Mouse (Mus musculus) spleen, adult 2 months (tissue): ENCODE data around the gene Wnt5b. TPM values are rescaled to one million over a fixed set of nuclear protein-coding genes. Genes with fewer than 3 reads are reported as not detected.

Experiments
- DNase-seq, 2 experiments: peaks; one replicate each; pipeline versions ENCODE4 v3.0.0 to v3.0.0-alpha.2; 2012 to 2021; ENCODE audit warnings: low spot score in 2 of 2, low read depth in 1 of 2
- H3K27ac ChIP-seq: fragments of 200-500 bp; 2 replicates; pipeline ENCODE4 v1.5.1; 2012; ENCODE audit warnings: low read length, inconsistent platforms; ENCODE audit not compliant: insufficient read depth
- H3K27me3 ChIP-seq: fragments of 200-500 bp; 2 replicates; pipeline ENCODE4 v1.6.1; 2012; ENCODE audit warnings: mild to moderate bottlenecking, moderate library complexity, low read length, inconsistent platforms; ENCODE audit not compliant: control insufficient read depth, insufficient read depth
- H3K36me3 ChIP-seq: fragments of 200-500 bp; 2 replicates; pipeline ENCODE4 v1.6.1; 2012; ENCODE audit warnings: mild to moderate bottlenecking, low read length, inconsistent platforms; ENCODE audit not compliant: control insufficient read depth, insufficient read depth
- H3K4me1 ChIP-seq: fragments of 200-500 bp; 2 replicates; pipeline ENCODE4 v1.6.1; 2011; ENCODE audit warnings: inconsistent platforms; ENCODE audit not compliant: control insufficient read depth, insufficient read depth, insufficient read length
- H3K4me3 ChIP-seq: fragments of 200-500 bp; 2 replicates; pipeline ENCODE4 v1.5.1; 2011; ENCODE audit warnings: mild to moderate bottlenecking, inconsistent platforms; ENCODE audit not compliant: insufficient read depth, insufficient read length; ENCODE audit errors: extremely low read depth
- CTCF ChIP-seq: fragments of 200-500 bp; IDR thresholded peaks from 2 replicates; pipeline ENCODE4 v1.5.1; 2011; ENCODE audit warnings: mild to moderate bottlenecking, inconsistent platforms; ENCODE audit not compliant: insufficient read depth, insufficient read length, insufficient replicate concordance; ENCODE audit errors: extremely low read depth
- POLR2A ChIP-seq: fragments of 200-500 bp; IDR thresholded peaks from 2 replicates; pipeline ENCODE4 v1.6.1; 2011; ENCODE audit warnings: low read depth, low read length, inconsistent platforms
- WGBS: fragments of 180-500 bp; shearing (Covaris S2); methylation state at CpG from one replicate; pipeline ENCODE4 v1.1.7; 2018; 5-methylcytosine and 5-hydroxymethylcytosine counted together
- polyA plus RNA-seq: library from polyadenylated mRNA; depleted of rRNA; stranded (reverse); fragments of >200 nt; gene quantifications from 2 replicates; pipeline ENCODE4 v1.2.3, GENCODE M21; 2012; rRNA removed

Gene Wnt5b
- polyA plus RNA-seq, 1 experiment: 1.3 TPM

GRCm38 (mm10) chr6:119388650-119389012, 155.5 kb downstream of the Wnt5b start:
- TF ChIP-seq POLR2A (peak; percentile 63), CTCF (no peak)
- peak; percentile 92 to 97 for DNase-seq
- peak overlapping the region; percentile 69 for H3K4me3 ChIP-seq
- under 1% methylated on average over 44 of the region's 53 CpGs for WGBS
- H3K36me3 ChIP-seq: no peaks in the 10 kb centered on the region
- peaks cover 3% of the 10 kb centered on the region; the same call in 1 of the 2 replicates for H3K4me1 ChIP-seq
- H3K27ac ChIP-seq: peak overlapping the region; percentile 70
- no peaks in the 10 kb centered on the region for H3K27me3 ChIP-seq

- DNase-seq: peak in 1 of 2 experiments; percentile 18
- 2% methylated on average over 60 of the region's 76 CpGs for WGBS
Measured at GRCm38 (mm10) chr6:119387801-119388649, 156.1 kb downstream of the Wnt5b start.

GRCm38 (mm10) chr6:119386821-119387220, 157.3 kb downstream of the Wnt5b start:
- DNase-seq: no peak
- Histone ChIP-seq H3K27me3 (no peaks in the 10 kb centered on the region), H3K4me3 (no peak overlapping the region; the same call in 1 of the 2 replicates), H3K4me1 (peaks cover 3% of the 10 kb centered on the region; the same call in 1 of the 2 replicates), H3K27ac (no peak overlapping the region), H3K36me3 (no peaks in the 10 kb centered on the region)
- 64% methylated on average over 1 of the region's 1 CpGs for WGBS
- TF ChIP-seq POLR2A (no peak), CTCF (no peak)

More at GRCm38 (mm10) chr6:119387801-119388649, 156.1 kb downstream of the Wnt5b start:
- Histone ChIP-seq H3K4me1 (peaks cover 3% of the 10 kb centered on the region; the same call in 1 of the 2 replicates), H3K27ac (peak overlapping the region; percentile 67), H3K36me3 (no peaks in the 10 kb centered on the region), H3K4me3 (peak overlapping the region; percentile 67), H3K27me3 (no peaks in the 10 kb centered on the region)
- TF ChIP-seq POLR2A: no peak
- TF ChIP-seq CTCF: no peak

GRCm38 (mm10) chr6:119386421-119386820, 157.7 kb downstream of the Wnt5b start:
- Histone ChIP-seq H3K4me3 (no peak overlapping the region), H3K27me3 (no peaks in the 10 kb centered on the region), H3K36me3 (no peaks in the 10 kb centered on the region), H3K27ac (no peak overlapping the region), H3K4me1 (peaks cover 3% of the 10 kb centered on the region; the same call in 1 of the 2 replicates)
- TF ChIP-seq CTCF (no peak), POLR2A (no peak)
- WGBS: 73% methylated on average over 4 of the region's 4 CpGs
- no peak for DNase-seq

- DNase-seq: no peak
- 92% methylated on average over 1 of the region's 1 CpGs for WGBS
- no peaks in the 10 kb centered on the region for H3K27me3 ChIP-seq
- TF ChIP-seq CTCF (no peak), POLR2A (no peak)
- H3K4me3 ChIP-seq: no peak overlapping the region
- H3K27ac ChIP-seq: no peak overlapping the region
- H3K36me3 ChIP-seq: no peaks in the 10 kb centered on the region
- peaks cover 3% of the 10 kb centered on the region; the same call in 1 of the 2 replicates for H3K4me1 ChIP-seq
Measured at GRCm38 (mm10) chr6:119385668-119386067, 158.5 kb downstream of the Wnt5b start.

Other genes with a start within 250 kb of the Wnt5b start
- 0.44 and 0.65 TPM in 2 replicates for gene Lrtm2, start 213.6 kb downstream of the Wnt5b start, polyA plus RNA-seq
- 21.0 and 21.4 TPM in 2 replicates for gene Adipor2, start 126.6 kb downstream of the Wnt5b start, polyA plus RNA-seq
- gene Fbxl14, start 64.7 kb downstream of the Wnt5b start, polyA plus RNA-seq: 83.8 and 131 TPM in 2 replicates